Mouse (Mus musculus) gastrocnemius, postnatal 10 days (tissue): ENCODE measurements at regions not wholly inside any gene's neighbourhood (a gene's known extent, or its start where the extent isn't known, plus 50 kb on each side); places are given as distances from the start of the nearest gene placed in this dataset.
"Not testable (repeated sequence)": the region's sequence is repeated elsewhere in the genome, so short reads cannot be mapped to it uniquely, and the experiment has no call there.

ENCODE experiments used
- DNase-seq: peaks from one replicate; pipeline ENCODE4 v3.0.0; 2021; ENCODE audit warnings: mixed read lengths

- no peak for DNase-seq
These were observed 85.6 kb downstream of the Gxylt1 start for GRCm38 (mm10) chr15:93189266-93189855.

GRCm38 (mm10) chr15:93176221-93176620 is 98.8 kb downstream of the Gxylt1 start:
- no peak for DNase-seq

- no peak for DNase-seq
These were observed 106.2 kb downstream of the Gxylt1 start for GRCm38 (mm10) chr15:93168784-93169183.

- no peak for DNase-seq
These were observed 107.5 kb downstream of the Gxylt1 start for GRCm38 (mm10) chr15:93167451-93167850.

- no peak for DNase-seq
These were observed 112.8 kb downstream of the Gxylt1 start for GRCm38 (mm10) chr15:93161924-93162910.

- DNase-seq: no peak
These were observed 113.7 kb downstream of the Gxylt1 start for GRCm38 (mm10) chr15:93161329-93161728.

GRCm38 (mm10) chr15:93155756-93156155 is 119.2 kb downstream of the Gxylt1 start:
- DNase-seq: no peak

- no peak for DNase-seq
These were observed 121.0 kb downstream of the Gxylt1 start for GRCm38 (mm10) chr15:93154022-93154421.

- no peak for DNase-seq
These were observed 130.1 kb downstream of the Gxylt1 start for GRCm38 (mm10) chr15:93144899-93145298.

GRCm38 (mm10) chr15:93144264-93144663 is 130.7 kb downstream of the Gxylt1 start:
- no peak for DNase-seq

- no peak for DNase-seq
These were observed 141.6 kb downstream of the Gxylt1 start for GRCm38 (mm10) chr15:93133379-93133778.

- DNase-seq: no peak
These were observed 143.9 kb downstream of the Gxylt1 start for GRCm38 (mm10) chr15:93131056-93131455.

- DNase-seq: no peak
These were observed 149.7 kb downstream of the Gxylt1 start for GRCm38 (mm10) chr15:93125261-93125660.

GRCm38 (mm10) chr15:93121156-93121555 is 153.8 kb downstream of the Gxylt1 start:
- DNase-seq: no peak

- DNase-seq: not testable (repeated sequence)
These were observed 157.2 kb downstream of the Gxylt1 start for GRCm38 (mm10) chr15:93117806-93118205.

GRCm38 (mm10) chr15:93115674-93116102 is 159.3 kb downstream of the Gxylt1 start:
- DNase-seq: peak; percentile 24

- DNase-seq: no peak
These were observed 170.0 kb downstream of the Gxylt1 start for GRCm38 (mm10) chr15:93104936-93105335.

GRCm38 (mm10) chr15:93103426-93103825 is 171.6 kb downstream of the Gxylt1 start:
- DNase-seq: peak; percentile 23

GRCm38 (mm10) chr15:93101881-93102280 is 173.1 kb downstream of the Gxylt1 start:
- no peak for DNase-seq

GRCm38 (mm10) chr15:93100837-93101236 is 174.1 kb downstream of the Gxylt1 start:
- no peak for DNase-seq

- no peak for DNase-seq
These were observed 175.1 kb downstream of the Gxylt1 start for GRCm38 (mm10) chr15:93099840-93100239.

GRCm38 (mm10) chr15:93096335-93096734 is 178.6 kb downstream of the Gxylt1 start:
- no peak for DNase-seq

- no peak for DNase-seq
These were observed 179.8 kb downstream of the Gxylt1 start for GRCm38 (mm10) chr15:93095224-93095623.
